Mouse (Mus musculus) liver, adult 2 months (tissue): Measurements from ENCODE around the gene Me1.

ENCODE experiments used
- CTCF ChIP-seq: fragments of 200-500 bp; IDR thresholded peaks from 2 replicates; pipeline ENCODE4 v1.5.1; 2011; ENCODE audit warnings: low read depth, low read length, control low read depth
- POLR2A ChIP-seq: fragments of 200-500 bp; IDR thresholded peaks from 2 replicates; pipeline ENCODE4 v1.6.1; 2011; ENCODE audit warnings: low read length, control low read depth; ENCODE audit not compliant: insufficient read depth; ENCODE audit errors: extremely low read depth

DNA sequence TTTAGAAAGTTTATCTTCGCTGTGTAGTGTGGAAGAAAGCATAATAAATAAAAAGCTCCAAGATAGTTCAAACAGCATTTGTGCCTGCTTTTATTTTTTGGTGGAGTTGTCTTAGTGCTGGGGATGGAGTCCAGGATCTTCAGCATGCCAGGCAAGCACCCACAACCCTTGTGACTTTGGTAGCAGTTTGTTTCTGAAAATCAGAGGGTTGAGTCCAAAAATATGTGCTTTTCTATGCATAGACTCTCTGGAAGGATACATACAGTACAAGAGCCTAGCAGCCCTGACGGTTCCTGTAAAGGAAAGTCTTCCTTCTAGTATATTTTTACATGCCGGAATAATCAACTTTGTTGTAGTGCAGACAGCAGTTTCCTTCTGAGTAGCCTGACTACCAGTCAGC is 145.0 kb downstream of the Me1 start:
- TF ChIP-seq CTCF (no peak), POLR2A (no peak)
